Mouse (Mus musculus): ENCODE measurements at regions not wholly inside any gene's neighbourhood (a gene's known extent, or its start where the extent isn't known, plus 50 kb on each side); places are given as distances from the start of the nearest gene placed in this dataset.

DNA sequence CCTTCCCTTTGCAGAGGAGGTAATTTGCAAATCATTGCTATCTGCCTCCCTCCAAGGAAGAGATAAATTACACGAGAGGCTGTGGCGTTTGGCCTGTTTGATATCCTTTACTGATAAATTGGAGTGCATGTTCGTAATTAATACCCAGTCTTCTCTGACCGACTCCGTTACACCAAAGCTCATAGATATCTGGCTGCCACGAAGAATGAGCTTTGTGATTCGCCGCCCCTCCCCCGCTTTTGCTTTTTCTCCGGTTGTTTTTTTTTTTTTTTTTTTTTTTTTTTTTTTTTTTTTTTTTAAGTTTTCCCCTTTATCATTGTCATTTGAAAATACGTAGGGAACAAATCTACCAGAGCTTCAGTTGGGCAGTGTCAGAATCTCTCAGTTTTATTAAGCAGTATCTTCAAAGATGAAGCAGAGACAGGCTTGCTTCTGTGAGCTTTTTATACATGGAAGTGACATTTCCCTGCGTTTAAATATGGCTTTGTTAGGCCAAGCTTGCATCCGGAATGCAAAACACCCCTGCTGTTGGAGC lies 663.3 kb downstream of the Vrk1 start:
- TF ChIP-seq POLR2A (IDR thresholded peaks at IDR 0.05; ENCODE audit: borderline replicate concordance, insufficient read depth, low read length): no peak
- TF ChIP-seq CTCF (IDR thresholded peaks at IDR 0.05; ENCODE audit: borderline replicate concordance, insufficient read depth, low read depth, low read length): no peak

All from cerebellum, adult 2 months (tissue).